Mouse (Mus musculus) erythroblast, embryonic 14.5 days (primary cell): ENCODE measurements around the gene 1700092M07Rik.

Experiments
- GATA1 ChIP-seq: IDR thresholded peaks from 2 replicates; pipeline ENCODE4 v1.6.1; 2012; ENCODE audit warnings: low read length, inconsistent platforms, mixed read lengths
- TAL1 ChIP-seq: IDR thresholded peaks from 3 replicates; pipeline ENCODE4 v1.6.1; 2012; ENCODE audit warnings: low read length, inconsistent platforms, mixed read lengths

DNA sequence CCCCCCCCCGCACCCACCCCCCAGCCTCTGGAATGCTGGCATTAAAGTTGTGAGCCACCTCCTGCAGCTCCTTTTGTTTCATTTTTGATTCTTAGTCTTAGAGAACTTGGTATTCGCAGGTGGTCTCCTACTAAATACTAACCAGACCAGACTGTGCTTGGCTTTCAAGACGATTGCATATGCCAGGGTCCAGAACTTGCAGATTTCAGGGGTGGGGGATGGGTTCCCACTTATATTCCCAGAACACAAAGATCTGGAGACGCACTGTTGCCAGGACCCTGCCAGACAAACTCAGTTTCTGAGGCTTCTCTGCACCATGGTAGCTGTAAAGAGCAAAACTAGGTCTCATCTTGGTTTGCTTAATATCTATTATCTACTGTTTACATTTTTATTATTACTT lies 36.9 kb upstream of the 1700092M07Rik start:
- TF ChIP-seq TAL1 (no peak), GATA1 (no peak)
